Mouse (Mus musculus): ENCODE results near the gene Chst3. TPM values are rescaled to one million over a fixed set of nuclear protein-coding genes. Genes with fewer than 3 reads are reported as not detected.
"Not testable (repeated sequence)": the region's sequence is repeated elsewhere in the genome, so short reads cannot be mapped to it uniquely, and the experiment has no call there.

Gene Chst3
- polyA plus RNA-seq, 1 experiment from 2014 or later: 3.6 TPM

GRCm38 (mm10) chr10:60193532-60194423 lies 25.3 kb downstream of the Chst3 start:
- peak overlapping the region; percentile 27 for H3K9ac ChIP-seq
- no peaks in the 10 kb centered on the region for H3K36me3 ChIP-seq
- peaks cover 33% of the 10 kb centered on the region for H3K4me1 ChIP-seq
- peak overlapping the region; percentile 16; the same call in 1 of the 2 replicates for H3K4me3 ChIP-seq
- H3K9me3 ChIP-seq: no peaks in the 10 kb centered on the region
- 4% methylated on average over 19 of the region's 19 CpGs for WGBS
- peak; percentile 89 for ATAC-seq (ENCODE audit: insufficient number of reproducible peaks, insufficient read depth, low FRiP score, low TSS enrichment)
- H3K27ac ChIP-seq: peak overlapping the region; percentile 82
- H3K4me2 ChIP-seq (replicated peaks): peak overlapping the region; percentile 43
- H3K27me3 ChIP-seq: no peaks in the 10 kb centered on the region

DNA sequence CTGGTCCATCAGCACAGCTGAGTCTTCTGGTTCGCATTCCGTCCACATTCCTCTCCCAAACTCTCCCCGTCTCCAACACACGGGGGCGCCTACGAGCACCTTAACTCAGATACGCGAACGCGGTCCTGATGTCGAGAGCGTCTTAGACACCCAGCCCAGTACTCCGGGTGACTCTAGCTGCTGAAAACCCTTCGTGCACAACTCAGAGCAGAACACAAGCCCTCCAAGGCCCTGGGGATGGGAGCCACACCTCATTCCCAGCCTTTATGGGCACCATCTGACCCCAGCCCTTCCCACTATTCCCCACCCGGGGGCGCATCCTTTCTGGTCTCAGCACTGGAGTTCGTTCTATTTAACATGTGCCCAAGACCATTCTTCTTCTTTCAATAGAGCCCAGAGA lies 27.3 kb downstream of the Chst3 start:
- H3K27me3 ChIP-seq: no peaks in the 10 kb centered on the region
- H3K27ac ChIP-seq: no peak overlapping the region
- WGBS: 1% methylated on average over 17 of the region's 17 CpGs
- H3K4me3 ChIP-seq: peak overlapping the region; percentile 26
- H3K9me3 ChIP-seq: no peaks in the 10 kb centered on the region
- H3K4me2 ChIP-seq (replicated peaks): peak overlapping the region; percentile 60
- H3K4me1 ChIP-seq: peaks cover 33% of the 10 kb centered on the region
- ATAC-seq (ENCODE audit: insufficient number of reproducible peaks, insufficient read depth, low FRiP score, low TSS enrichment): no peak
- no peak overlapping the region; the same call in 1 of the 2 replicates for H3K9ac ChIP-seq
- H3K36me3 ChIP-seq: no peaks in the 10 kb centered on the region

- no peaks in the 10 kb centered on the region for H3K9me3 ChIP-seq
- no peak overlapping the region for H3K4me3 ChIP-seq
- peaks cover 25% of the 10 kb centered on the region for H3K4me1 ChIP-seq
- no peak overlapping the region for H3K4me2 ChIP-seq (replicated peaks)
- H3K27ac ChIP-seq: no peak overlapping the region
- WGBS: 81% methylated on average over 6 of the region's 6 CpGs
- peaks cover 3% of the 10 kb centered on the region; the same call in 1 of the 2 replicates for H3K27me3 ChIP-seq
- no peak for ATAC-seq (ENCODE audit: insufficient number of reproducible peaks, insufficient read depth, low FRiP score, low TSS enrichment)
- H3K36me3 ChIP-seq: peaks cover 19% of the 10 kb centered on the region
- H3K9ac ChIP-seq: no peak overlapping the region
These were observed 29.4 kb downstream of the Chst3 start for GRCm38 (mm10) chr10:60189534-60190186.

DNA sequence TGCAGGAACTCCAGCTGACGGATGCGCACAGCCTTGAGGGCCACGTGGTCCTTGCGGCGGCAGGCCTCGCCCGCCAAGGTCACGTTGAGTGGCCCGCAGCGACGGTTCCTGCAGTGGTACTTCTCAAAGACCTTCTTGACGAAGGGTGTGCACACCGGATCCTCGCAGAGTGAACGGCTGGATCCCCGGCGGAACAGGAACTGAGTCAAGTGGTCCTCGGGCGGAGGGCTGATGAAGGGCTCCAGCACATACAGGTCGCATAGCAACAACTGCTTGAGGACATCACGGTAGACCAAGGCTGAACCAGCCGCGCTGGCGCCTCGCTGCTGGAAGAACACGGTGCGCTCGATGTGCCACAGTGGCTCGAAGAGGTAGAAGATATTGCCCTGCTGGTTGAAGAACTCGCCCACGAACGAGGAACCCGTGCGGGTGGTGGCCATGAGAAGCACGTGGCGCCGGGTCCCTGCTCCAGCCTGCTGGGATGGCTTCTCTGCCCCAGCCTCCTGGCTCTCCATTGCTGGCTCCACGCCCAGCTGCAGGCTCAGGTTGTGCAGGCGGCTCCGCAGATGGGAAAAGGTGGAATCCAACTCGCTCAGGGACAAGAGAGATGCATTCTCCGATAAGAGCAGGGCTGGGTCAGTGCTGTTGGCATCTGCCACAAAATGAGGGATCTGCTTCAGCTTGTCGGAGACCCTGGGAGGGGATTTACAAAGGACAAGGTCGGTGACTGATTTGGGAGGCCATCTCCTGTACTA lies 32.7 kb downstream of the Chst3 start:
- no peak for ATAC-seq (ENCODE audit: insufficient number of reproducible peaks, insufficient read depth, low FRiP score, low TSS enrichment)
- H3K36me3 ChIP-seq: peaks cover 35% of the 10 kb centered on the region
- 90% methylated on average over 44 of the region's 44 CpGs for WGBS

GRCm38 (mm10) chr10:60185023-60185709 lies 33.9 kb downstream of the Chst3 start:
- WGBS: 86% methylated on average over 10 of the region's 10 CpGs
- H3K9me3 ChIP-seq: no peaks in the 10 kb centered on the region
- H3K4me3 ChIP-seq: no peak overlapping the region
- H3K9ac ChIP-seq: no peak overlapping the region
- no peak for ATAC-seq (ENCODE audit: insufficient number of reproducible peaks, insufficient read depth, low FRiP score, low TSS enrichment)
- H3K27me3 ChIP-seq: peaks cover 3% of the 10 kb centered on the region; the same call in 1 of the 2 replicates
- H3K27ac ChIP-seq: no peak overlapping the region
- no peak overlapping the region for H3K4me2 ChIP-seq (replicated peaks)
- H3K36me3 ChIP-seq: peaks cover 35% of the 10 kb centered on the region
- peaks cover 5% of the 10 kb centered on the region; the same call in 1 of the 2 replicates for H3K4me1 ChIP-seq

More for the DNA sequence above, 32.7 kb downstream of the Chst3 start:
- no peak overlapping the region for H3K27ac ChIP-seq
- no peak overlapping the region for H3K4me2 ChIP-seq (replicated peaks)
- H3K4me3 ChIP-seq: no peak overlapping the region
- peaks cover 3% of the 10 kb centered on the region; the same call in 1 of the 2 replicates for H3K27me3 ChIP-seq
- H3K9ac ChIP-seq: no peak overlapping the region
- peaks cover 6% of the 10 kb centered on the region for H3K4me1 ChIP-seq
- H3K9me3 ChIP-seq: no peaks in the 10 kb centered on the region

GRCm38 (mm10) chr10:60175306-60175705 lies 43.8 kb downstream of the Chst3 start:
- H3K36me3 ChIP-seq; H3K27me3 ChIP-seq; H3K9me3 ChIP-seq; H3K27ac ChIP-seq; H3K9ac ChIP-seq; H3K4me1 ChIP-seq; H3K4me2 ChIP-seq (replicated peaks); H3K4me3 ChIP-seq; ATAC-seq (ENCODE audit: insufficient number of reproducible peaks, insufficient read depth, low FRiP score, low TSS enrichment): not testable (repeated sequence)
- 89% methylated on average over 9 of the region's 9 CpGs for WGBS

- Histone ChIP-seq H3K9ac (no peak overlapping the region), H3K4me3 (no peak overlapping the region), H3K4me2 (replicated peaks) (no peak overlapping the region), H3K36me3 (no peaks in the 10 kb centered on the region), H3K27me3 (no peaks in the 10 kb centered on the region), H3K27ac (no peak overlapping the region), H3K4me1 (no peaks in the 10 kb centered on the region), H3K9me3 (no peaks in the 10 kb centered on the region)
- 54% methylated on average over 3 of the region's 3 CpGs for WGBS
- no peak for ATAC-seq (ENCODE audit: insufficient number of reproducible peaks, insufficient read depth, low FRiP score, low TSS enrichment)
These were observed 44.6 kb downstream of the Chst3 start for GRCm38 (mm10) chr10:60174506-60174905.

- 87% methylated on average over 10 of the region's 10 CpGs for WGBS
- Histone ChIP-seq H3K9me3 (no peaks in the 10 kb centered on the region), H3K4me3 (no peak overlapping the region), H3K27me3 (no peaks in the 10 kb centered on the region), H3K36me3 (no peaks in the 10 kb centered on the region), H3K4me2 (replicated peaks) (no peak overlapping the region), H3K9ac (no peak overlapping the region), H3K4me1 (no peaks in the 10 kb centered on the region), H3K27ac (no peak overlapping the region)
- no peak for ATAC-seq (ENCODE audit: insufficient number of reproducible peaks, insufficient read depth, low FRiP score, low TSS enrichment)
These were observed 46.0 kb downstream of the Chst3 start for GRCm38 (mm10) chr10:60173035-60173434.

DNA sequence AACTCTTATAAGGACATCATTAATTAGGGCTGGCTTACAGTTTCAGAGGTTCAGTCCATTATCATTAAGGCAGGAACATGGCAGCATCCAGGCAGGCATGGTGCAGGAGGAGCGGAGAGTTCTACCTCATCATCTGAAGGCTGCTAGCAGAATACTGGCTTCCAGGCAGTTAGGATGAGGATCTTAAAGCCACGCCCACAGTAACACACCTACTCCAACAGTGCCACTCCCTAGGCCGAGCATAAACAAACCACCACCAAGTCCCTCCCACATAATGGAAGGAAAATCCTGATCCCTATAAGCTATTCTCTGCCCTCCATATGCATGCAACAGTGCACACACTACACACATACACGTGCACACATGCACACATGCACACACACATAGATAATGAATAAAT lies 46.8 kb downstream of the Chst3 start:
- H3K4me1 ChIP-seq: no peaks in the 10 kb centered on the region
- H3K4me3 ChIP-seq: no peak overlapping the region
- H3K4me2 ChIP-seq (replicated peaks): no peak overlapping the region
- no peak for ATAC-seq (ENCODE audit: insufficient number of reproducible peaks, insufficient read depth, low FRiP score, low TSS enrichment)
- H3K9me3 ChIP-seq: no peaks in the 10 kb centered on the region
- H3K36me3 ChIP-seq: no peaks in the 10 kb centered on the region
- no peak overlapping the region for H3K27ac ChIP-seq
- 88% methylated on average over 4 of the region's 4 CpGs for WGBS
- H3K27me3 ChIP-seq: no peaks in the 10 kb centered on the region
- no peak overlapping the region for H3K9ac ChIP-seq

DNA sequence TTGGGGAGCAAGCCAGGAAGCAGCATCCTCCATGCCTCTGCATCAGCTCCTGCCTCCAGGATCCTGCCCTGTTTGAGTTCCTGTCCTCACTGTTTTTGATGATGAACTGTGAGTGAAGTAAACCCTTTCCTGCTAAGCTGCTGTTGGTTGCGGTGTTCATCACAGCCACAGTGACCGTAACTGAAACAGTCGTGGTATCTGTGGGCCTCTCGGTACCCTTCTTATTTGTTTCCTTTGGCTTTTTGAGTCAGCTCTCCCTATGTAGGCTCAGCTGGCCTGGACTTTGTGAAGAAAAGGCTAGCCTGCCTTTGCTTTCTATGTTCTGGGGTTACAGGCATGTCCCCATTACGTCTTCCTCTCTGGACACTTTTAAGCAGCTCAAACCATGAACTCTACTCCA lies 47.7 kb downstream of the Chst3 start:
- 92% methylated on average over 5 of the region's 5 CpGs for WGBS
- Histone ChIP-seq H3K27me3 (no peaks in the 10 kb centered on the region), H3K4me3 (no peak overlapping the region), H3K9ac (no peak overlapping the region), H3K4me2 (replicated peaks) (no peak overlapping the region), H3K36me3 (no peaks in the 10 kb centered on the region), H3K9me3 (no peaks in the 10 kb centered on the region), H3K27ac (no peak overlapping the region), H3K4me1 (no peaks in the 10 kb centered on the region)
- no peak for ATAC-seq (ENCODE audit: insufficient number of reproducible peaks, insufficient read depth, low FRiP score, low TSS enrichment)
